Mouse (Mus musculus) urinary bladder, adult 2 months (tissue): ENCODE data around the gene Atp8b2. TPM values are rescaled to one million over a fixed set of nuclear protein-coding genes. Genes with fewer than 3 reads are reported as not detected.
A peak's percentile ranks its signal among the peaks of the same experiment; 100 is the strongest.

Source experiments
- DNase-seq: peaks from one replicate; pipeline ENCODE4 v3.0.0; 2022; ENCODE audit warnings: low spot score
- polyA plus RNA-seq: library from polyadenylated mRNA; depleted of rRNA; stranded (reverse); fragments of >200 nt; gene quantifications from 2 replicates; pipeline ENCODE4 v1.2.3, GENCODE M21; 2012; rRNA removed

The Atp8b2 gene
- polyA plus RNA-seq = 32.0 and 35.8 TPM in 2 replicates

GRCm38 (mm10) chr3:89963221-89963763 lies at the start of gene Atp8b2:
TSS of gene Atp8b2 (minus strand) at chr3:89963508.
- DNase-seq = peak; percentile 37

- no peak for DNase-seq
These were observed 47.0 kb upstream of the Atp8b2 start for GRCm38 (mm10) chr3:90010291-90010690.

GRCm38 (mm10) chr3:90004091-90004796 lies 40.9 kb upstream of the Atp8b2 start:
- no peak for DNase-seq

- no peak for DNase-seq
These were observed 36.5 kb upstream of the Atp8b2 start for GRCm38 (mm10) chr3:89999830-90000229.

- no peak for DNase-seq
These were observed 35.8 kb upstream of the Atp8b2 start for GRCm38 (mm10) chr3:89999090-89999489.

- peak; percentile 73 for DNase-seq
These were observed 35.3 kb upstream of the Atp8b2 start, which contains the start of gene Hax1 for GRCm38 (mm10) chr3:89998612-89999054. TSS of gene Hax1 (minus strand) at chr3:89998780.

GRCm38 (mm10) chr3:89997791-89998495 lies 34.6 kb upstream of the Atp8b2 start:
- no peak for DNase-seq

GRCm38 (mm10) chr3:89994807-89995515 lies 31.7 kb upstream of the Atp8b2 start:
- DNase-seq = no peak

- DNase-seq = no peak
These were observed 24.5 kb upstream of the Atp8b2 start for GRCm38 (mm10) chr3:89987822-89988221.

GRCm38 (mm10) chr3:89987211-89987610 lies 23.9 kb upstream of the Atp8b2 start:
- DNase-seq = no peak

- DNase-seq = no peak
These were observed 19.1 kb upstream of the Atp8b2 start for GRCm38 (mm10) chr3:89982426-89982825.

- DNase-seq = no peak
These were observed 13.6 kb upstream of the Atp8b2 start for GRCm38 (mm10) chr3:89976859-89977258.

GRCm38 (mm10) chr3:89968509-89968908 lies 5.2 kb upstream of the Atp8b2 start:
- DNase-seq = no peak

- no peak for DNase-seq
These were observed 3.6 kb upstream of the Atp8b2 start for GRCm38 (mm10) chr3:89966946-89967345.

- DNase-seq = no peak
These were observed 2.7 kb upstream of the Atp8b2 start for GRCm38 (mm10) chr3:89965972-89966371.

- DNase-seq = no peak
These were observed 2.2 kb upstream of the Atp8b2 start for GRCm38 (mm10) chr3:89965557-89965956.

GRCm38 (mm10) chr3:89963926-89964739 lies 825 bp upstream of the Atp8b2 start:
- DNase-seq = no peak

GRCm38 (mm10) chr3:89962751-89963220 lies 522 bp downstream of the Atp8b2 start:
- peak; percentile 46 for DNase-seq

GRCm38 (mm10) chr3:89962059-89962750 lies 1.1 kb downstream of the Atp8b2 start:
- DNase-seq = no peak

- DNase-seq = no peak
These were observed 1.9 kb downstream of the Atp8b2 start for GRCm38 (mm10) chr3:89961436-89961835.
